Comparison of ENCODE assay signal across 14 mouse cellular contexts in the genomic region with DNA sequence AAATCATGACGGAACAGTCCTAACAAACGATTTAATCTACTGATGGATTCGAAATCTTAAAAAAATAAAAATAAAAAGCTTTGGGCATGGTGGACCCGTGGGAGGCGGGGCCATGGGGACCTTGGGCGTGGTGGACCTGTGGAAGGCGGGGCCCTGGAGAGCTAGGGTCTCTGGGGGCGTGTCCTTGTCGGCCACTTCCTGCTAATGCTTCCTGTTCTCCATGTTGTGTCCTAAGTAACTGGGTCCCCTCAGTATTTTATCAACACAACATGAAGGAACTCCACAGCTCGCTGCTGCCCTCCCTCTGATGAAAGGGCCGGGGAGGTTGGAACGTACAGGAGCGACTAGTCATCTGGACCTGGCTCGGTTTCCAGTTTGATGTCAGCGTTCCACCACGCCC.
"Had no signal": no experiment of that assay in that cellular context is flagged by ENCODE, and none has a peak within 500 bp of the region (broad histone marks: within the 10 kb centered on the region; RNA-seq: fewer than 3 reads in every experiment).

No protein-coding gene starts in this region.

- H3K9ac ChIP-seq: limb, embryonic 13.5 days; liver, embryonic 15.5 days; neural tube, embryonic 12.5 days had no signal

- H3K4me1 ChIP-seq: limb, embryonic 13.5 days; liver, embryonic 15.5 days had no signal

- H3K36me3 ChIP-seq: limb, embryonic 13.5 days; liver, embryonic 15.5 days; neural tube, embryonic 12.5 days had no signal

- H3K27me3 ChIP-seq: limb, embryonic 13.5 days; liver, embryonic 15.5 days; neural tube, embryonic 12.5 days had no signal

- H3K27ac ChIP-seq: limb, embryonic 13.5 days; liver, embryonic 15.5 days; macrophage; neural tube, embryonic 12.5 days; stomach, postnatal 0 days had no signal

- H3K4me2 ChIP-seq: limb, embryonic 13.5 days; liver, embryonic 15.5 days; neural tube, embryonic 12.5 days had no signal

- H3K9me3 ChIP-seq: limb, embryonic 13.5 days; liver, embryonic 15.5 days; neural tube, embryonic 12.5 days had no signal

- DNase-seq: kidney, adult 8-10 months; kidney, postnatal 25 days; layer of hippocampus, adult 9-11 months; layer of hippocampus, postnatal 36 days; lung, adult 2 months; lung, postnatal 14 days; midbrain, embryonic 14.5 days; thymus, postnatal 4 days had no signal

- H3K4me3 ChIP-seq: limb, embryonic 13.5 days; liver, embryonic 15.5 days; myocyte; neural tube, embryonic 12.5 days had no signal
